Mouse (Mus musculus) heart, adult 18-20 months (tissue): ENCODE measurements around the gene Ccdc105. TPM values are rescaled to one million over a fixed set of nuclear protein-coding genes. Genes with fewer than 3 reads are reported as not detected.

Experiments used
- DNase-seq, 2 experiments: peaks; one replicate each; pipeline ENCODE4 v3.0.0; 2021 to 2022; ENCODE audit warnings: mixed read lengths in 1 of 2
- long read RNA-seq, 2 experiments: library from polyadenylated mRNA; stranded (forward); transcript quantifications; one replicate each; pipeline ENCODE4 v2.0.0; 2021
- total RNA-seq, 2 experiments: library from RNA; stranded (reverse); gene quantifications; 2 replicates each; pipeline ENCODE4 v1.2.3; 2021

Gene Ccdc105
- not detected for total RNA-seq
- long read RNA-seq, experiment 1, result 0 reads
- long read RNA-seq, experiment 2, result 0 reads

DNA sequence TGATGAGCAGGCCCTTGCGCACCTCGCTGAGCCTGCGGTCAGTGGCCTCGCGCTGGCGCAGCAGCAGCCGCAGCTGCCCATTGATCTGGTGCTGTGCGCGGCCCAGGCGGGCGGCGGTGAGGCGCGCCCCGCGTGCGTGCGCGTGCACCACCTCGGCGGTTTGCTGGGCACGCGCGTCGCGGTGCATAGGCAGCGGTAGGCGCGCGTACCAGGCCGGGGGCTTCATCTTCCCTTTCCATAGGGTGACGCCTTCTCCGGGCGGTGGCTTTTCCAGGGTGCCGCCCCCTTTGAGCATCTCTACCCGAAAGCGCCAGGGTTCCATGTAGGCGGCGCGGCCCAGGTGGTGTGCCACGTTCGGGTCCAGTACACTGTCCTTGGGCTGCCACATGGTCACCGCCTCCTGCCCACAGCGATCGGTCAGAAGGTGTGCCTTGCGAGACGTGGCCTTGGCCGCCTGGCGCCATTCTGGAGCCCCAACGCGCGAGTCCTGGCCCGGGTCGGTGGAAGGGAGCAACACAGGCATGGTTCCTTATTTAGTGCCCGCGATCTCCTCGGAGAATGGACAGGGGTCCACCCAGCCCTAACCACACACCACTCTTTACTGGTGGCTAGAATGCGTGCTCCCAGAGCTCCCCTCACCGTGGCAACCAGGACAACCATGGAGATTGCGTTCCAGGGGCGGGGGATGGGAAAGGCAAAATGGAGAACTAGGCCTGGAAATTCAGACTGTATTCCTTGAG, at the start of gene Ccdc105:
Gene Ccdc105 (minus strand): TSS at position 614 of the 740 bp plus-strand sequence.
- DNase-seq, result peak; percentile 3 to 9

DNA sequence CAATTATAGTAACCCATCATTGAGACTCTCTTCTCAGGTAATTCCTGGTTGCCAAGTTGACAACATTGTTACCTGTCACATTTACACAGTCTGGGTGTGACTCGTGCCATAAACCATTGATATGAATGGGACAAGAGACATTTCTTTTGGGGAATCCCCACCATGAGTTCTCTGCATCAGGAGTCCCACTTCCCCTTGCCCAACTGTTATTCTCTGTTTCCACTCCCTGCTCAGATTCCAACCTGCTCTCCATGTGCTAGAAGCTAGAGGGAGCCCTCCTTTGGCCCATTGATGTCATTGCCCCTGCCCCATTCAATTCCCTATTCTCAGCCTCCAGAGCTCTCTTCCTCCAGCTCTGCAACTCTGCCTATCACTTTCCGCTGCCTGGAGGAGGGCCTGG, 48.6 kb upstream of the Ccdc105 start:
- DNase-seq, result no peak

DNA sequence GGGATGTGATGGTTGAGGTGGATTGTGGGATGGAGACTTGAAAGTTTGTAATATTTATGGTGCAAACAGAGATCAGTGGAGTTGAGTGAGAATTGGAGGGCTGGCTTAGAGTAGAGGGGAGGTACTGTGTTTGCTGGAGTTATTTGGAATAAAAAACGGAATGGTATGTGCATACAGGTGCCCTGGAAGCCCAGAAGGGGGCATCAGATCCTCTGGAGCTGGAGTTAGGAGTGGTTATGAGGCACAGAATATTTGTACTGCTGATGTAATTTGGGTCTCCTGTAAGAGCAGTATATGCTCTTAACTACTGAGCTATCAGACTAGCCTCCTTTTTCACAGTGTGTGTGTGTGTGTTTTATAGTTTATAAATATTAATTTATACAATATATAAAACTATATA, 37.7 kb upstream of the Ccdc105 start:
- DNase-seq, result no peak

DNA sequence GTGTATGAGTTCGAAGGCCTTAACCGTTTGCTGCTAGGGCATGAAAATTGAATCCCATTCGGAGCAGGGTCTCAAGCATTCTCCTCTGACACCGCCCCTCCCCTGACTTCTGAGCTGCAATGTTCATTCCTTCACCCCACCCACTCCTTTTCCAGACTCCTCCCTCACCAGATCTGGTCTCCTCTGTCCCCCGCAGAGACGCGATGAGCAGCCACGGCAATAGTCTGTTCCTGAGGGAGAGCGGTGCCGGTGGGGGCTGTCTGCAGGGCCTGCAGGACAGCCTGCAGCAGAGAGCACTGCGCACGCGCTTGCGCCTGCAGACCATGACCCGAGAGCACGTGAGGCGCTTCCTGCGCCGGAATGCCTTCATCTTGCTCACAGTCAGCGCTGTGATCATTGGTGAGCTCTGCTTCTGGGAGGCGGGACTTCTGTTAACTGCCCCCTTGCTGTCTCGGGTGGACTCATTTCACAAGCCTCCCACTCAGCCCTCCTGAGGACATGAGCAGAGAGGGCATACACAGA, 34.8 kb upstream of the Ccdc105 start:
- peak; percentile 60 to 76 for DNase-seq

DNA sequence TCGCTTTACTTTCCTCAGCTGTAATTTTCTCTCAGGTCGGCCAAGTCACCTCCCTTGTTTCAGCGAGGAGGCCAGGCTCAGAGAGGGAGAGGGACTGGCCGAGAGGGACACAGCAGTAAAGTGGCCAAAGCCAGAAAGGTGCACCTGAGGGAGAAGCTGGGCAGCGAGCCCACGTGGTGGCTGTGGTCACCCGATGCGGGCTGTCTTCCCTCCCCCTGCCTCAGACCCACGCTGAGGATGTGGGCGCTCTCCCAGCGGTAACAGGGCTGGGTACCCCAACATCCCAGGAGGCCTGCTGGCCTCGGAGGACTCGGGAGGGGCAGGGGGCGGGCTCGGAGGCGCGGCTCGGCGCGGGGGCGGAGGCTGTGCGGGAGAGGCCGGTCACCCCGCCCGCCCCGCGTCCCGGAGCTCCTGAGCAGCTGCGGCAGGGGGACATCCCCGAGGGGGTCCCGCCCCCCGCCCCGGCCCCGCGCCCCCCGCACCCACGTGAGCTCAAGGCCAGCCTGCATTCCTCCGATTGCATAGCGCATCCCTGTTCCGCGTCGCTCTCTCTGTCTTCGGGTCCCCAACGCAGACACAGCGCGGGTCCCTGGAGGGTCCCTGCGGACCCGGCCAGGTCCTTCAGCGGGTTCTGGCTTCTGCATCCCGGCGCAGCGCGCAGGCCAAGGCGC, 27.3 kb upstream of the Ccdc105 start, which contains the start of gene Slc1a6:
Gene Slc1a6 (plus strand): TSS at position 516 of the 671 bp plus-strand sequence.
- peak; percentile 3 to 4 for DNase-seq

DNA sequence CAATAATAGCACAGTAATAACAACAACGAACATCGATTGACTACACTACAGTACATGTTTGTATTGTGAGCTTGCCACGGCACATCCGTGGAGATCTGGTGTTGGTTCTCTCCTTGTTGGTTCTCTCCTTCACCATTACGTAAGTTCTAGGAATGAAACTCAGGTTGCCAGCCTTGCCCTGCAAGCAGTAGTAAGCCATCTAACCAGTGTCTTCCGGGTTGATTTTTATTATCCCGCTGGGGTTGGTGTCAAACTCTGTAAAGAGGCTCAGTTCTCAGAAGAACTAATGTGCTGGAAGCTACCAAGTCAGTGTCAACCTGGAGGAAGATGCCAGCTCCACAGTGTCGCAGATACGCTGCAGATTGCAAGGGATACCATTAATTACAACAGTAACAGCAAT, 26.7 kb upstream of the Ccdc105 start:
- no peak for DNase-seq

DNA sequence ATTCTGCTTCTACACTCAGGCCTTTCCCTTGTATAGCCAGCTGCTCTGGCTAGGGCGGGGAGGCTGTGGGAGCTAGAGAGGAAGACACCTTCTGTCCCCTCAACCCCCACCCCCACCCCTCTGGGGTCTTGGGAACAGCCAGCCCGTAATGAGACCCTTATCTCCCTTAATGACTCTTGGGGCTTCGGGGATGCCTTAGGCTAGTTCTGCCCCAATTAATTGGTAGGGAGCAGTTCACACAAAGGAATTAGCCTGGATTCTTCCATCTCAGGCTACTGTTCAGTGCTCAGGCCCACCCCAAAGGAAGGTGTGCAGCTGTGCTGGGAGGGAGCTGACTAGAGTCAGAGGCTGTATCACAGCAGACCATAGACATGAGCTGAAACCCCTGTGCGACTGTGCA, 23.0 kb upstream of the Ccdc105 start:
- DNase-seq, result no peak

DNA sequence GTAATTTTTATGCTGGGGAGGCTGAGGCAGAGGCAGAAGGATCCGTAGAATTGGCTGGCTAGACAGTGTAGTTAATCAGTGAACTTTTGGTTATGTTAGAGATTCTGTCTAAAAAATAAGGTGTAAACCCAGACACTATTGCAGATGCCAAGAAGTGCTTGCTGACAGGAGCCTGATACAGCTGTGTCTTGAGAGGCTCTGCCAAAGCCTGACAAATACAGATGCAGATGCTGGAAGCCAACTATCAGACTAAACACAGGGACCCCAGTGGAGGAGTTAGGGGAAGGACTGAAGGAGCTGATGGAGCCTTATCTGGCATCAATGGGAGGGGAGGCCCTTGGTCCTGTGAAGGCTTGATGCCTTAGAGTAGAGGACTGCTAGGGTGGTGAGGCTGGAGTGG, 12.7 kb upstream of the Ccdc105 start:
- DNase-seq, result no peak

DNA sequence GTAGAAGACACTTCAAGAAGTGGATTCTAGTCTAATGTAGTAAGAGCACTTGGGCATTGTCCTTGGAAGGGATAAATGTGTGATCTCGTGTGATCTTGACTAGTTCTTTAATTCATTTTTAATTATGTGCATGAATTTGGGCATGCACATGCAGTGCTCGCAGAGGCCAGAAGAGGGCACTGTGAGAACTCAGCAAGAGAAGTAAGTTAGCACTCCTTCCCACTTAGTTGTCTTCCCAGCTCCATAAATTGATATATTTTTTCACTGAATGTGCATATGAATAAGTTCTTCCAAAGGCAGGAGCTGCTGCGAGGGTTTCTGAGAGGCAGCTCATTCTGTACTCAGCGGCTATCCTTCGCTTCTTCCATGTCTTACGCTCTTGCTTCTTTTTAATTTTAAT, 3.2 kb upstream of the Ccdc105 start:
- DNase-seq, result peak; percentile 28 to 83

DNA sequence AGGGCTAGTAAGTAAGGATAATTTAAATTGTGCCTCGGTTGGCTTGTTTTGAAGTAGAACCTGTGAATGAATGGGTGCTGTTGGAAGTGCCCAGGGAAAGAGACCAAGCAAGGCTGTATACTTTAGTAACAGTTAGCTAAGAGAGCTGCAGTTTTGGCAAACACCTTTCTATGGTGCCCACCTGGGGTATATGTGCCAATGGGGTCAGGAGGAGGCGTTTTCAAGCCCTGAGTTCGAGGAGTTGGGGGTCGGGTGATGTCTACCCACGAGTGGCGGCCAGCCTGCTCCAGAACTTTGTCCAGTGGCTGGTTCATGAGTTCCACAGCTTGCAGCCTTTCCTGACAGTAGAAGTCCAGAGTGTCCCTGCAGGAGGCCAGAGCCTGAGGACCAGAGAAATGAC, 3.9 kb downstream of the Ccdc105 start:
- DNase-seq, result no peak

DNA sequence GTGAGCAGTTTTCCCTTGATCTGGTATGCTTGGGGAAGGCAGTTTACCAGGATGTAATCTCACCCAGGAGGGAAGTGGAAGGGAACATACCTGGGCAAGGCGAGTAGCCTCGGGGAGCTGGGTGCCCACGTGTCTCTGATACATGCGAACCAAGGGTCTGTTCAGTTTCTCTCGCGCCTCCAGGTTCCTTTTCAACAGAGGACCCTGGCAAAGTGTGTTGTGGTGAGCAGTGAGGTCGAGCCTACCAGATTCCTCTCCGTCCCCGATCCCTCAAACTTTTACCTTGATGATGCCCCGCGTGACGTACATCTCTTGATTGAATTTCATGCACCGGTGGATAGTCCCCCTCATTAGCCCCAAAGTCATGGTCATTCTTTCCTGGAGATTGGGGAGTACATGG, 4.7 kb downstream of the Ccdc105 start:
- DNase-seq, result no peak

DNA sequence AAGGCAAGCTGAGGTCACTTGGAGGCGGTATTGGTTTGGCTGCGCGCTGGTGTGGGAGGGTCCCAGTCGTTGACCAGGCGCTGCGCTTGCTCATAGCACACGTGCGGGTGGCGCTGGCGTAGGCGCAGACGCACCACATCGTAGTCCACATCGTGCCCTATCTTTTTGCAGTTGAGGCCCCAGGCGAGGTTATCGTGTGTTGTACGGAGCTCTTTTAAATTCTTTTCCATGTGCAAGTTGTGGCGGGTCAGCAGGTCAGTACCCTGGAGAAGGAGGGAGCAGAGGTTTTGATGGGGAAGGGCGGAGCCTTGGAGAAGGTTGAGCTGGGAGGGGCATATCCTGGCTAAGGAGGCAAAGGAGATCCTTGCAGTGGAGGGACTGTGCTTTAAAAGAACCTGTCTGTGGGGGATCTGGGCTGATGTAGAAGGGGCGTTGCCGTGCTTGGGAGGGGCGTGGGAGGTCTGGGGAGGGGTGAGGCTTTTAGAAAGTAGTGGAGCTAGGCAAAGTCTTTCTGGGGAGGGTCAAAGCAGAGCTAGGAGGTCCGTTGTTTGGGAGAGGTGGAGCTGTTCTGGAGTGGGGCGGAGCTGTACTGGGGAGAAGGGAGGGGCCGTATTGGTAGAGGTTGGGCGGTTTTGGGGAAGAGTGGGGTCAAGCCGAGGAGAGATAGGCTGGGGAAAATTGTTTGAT, 5.7 kb downstream of the Ccdc105 start:
- peak; percentile 1 to 7 for DNase-seq

DNA sequence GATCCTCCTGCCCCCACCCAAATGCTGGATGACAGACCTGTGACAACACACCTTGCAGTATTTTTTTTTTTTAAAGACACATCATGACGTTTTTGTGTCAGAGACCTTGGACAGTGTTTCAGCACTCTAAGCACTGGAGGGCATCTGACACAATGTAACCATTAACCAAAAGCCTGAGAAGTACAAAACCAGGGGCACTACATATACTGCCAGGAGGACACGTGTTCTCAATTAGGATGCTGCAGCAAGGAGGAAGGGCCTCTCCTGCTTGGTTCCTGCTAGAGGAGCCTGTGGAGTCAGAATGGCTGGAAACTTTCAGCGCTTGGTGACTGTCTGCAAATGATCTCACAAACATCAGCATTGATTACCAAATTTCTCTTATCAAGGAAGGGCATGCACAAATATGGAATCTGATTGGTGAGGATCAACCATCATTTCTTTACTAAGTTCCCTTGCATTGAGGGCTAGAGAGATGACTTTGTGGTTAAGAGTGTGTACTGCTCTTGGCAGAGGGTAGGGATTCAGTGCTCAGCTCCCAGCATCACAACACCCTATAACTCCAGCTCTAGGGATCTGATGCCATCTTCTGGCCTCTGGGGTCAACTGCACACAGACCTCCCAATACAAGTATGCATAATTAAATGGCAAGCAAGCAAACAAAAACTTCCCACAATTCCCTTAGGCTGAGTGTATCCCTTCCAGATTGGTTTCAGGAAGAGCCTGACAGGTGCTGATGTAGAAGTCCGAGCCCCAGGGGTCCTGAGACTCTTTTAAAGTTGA, 7.2 kb downstream of the Ccdc105 start:
- DNase-seq, result no peak

DNA sequence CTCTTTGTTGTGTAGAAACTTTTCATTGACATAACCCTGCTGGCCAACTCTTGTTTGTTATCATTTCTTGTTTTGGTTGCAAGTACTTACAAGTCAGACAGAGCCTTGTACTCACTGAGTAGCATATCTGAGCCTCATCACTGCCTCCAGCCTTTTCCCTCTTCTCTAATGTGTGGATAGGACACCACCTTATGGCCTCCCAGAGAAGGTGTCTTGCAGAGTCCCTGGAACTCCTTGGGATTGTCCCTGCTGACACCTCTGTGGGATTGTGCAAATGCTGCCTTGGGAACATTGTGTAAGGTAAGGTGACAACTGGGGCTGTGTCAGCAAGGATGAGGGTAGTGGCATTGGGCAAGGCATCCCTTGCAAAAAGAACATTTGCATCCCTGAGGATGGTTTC, 9.1 kb downstream of the Ccdc105 start:
- DNase-seq, result no peak

DNA sequence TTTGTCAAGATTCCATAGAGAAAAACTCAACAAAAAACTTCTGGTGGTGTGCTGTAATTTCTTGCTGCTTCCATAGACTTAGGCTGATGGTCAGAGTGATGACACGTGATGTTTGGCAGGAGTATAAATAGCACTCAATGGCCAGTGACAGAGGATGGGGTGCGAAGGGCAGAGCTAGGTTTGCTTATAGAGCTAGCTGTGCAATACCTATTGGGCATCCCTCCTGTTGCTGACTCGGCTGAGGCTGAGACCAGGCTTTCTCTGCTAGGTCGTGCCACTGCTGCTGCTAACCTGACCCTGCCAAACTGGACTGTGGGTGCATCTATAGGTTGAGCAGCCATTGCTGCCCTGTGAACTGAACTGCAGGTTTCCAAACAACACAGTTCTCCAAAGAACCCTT, 13.0 kb downstream of the Ccdc105 start:
- no peak for DNase-seq

DNA sequence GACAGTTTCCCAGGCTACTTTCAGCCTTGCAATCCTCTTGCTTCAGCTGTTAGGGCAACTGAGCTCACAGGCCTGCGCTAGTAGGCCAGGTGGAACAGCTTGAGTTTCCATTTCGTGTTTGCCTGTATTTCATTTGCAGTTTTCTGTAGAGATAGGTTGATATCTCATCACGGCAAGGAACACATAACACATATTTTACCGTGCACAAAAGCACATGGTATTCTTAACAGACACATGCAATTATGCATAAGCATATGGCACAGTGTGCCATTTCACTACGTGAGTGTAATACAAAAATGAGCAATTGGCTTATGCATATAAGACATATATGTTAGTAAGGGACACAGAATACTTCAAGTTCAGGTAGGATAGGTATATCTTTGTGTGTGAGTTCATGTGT, 25.0 kb downstream of the Ccdc105 start:
- DNase-seq, result no peak

DNA sequence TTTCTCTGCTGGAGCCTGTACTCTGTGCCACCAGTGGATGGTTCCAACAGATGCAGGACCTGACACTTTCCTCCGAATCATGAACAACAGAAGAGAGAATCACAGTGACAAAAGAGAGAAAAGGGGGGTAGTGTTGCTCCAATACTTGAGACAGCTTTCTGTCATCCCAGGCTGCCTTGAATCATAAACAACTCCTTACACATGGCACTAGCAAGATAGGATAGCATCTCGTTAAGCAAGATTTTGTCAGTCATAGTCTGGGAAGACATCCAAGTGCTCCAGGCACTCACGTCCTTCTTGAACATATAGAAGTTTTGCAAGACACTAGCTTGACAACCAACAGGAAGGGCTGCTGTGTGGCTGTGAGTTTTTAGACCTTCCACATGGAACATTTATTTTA, 25.8 kb downstream of the Ccdc105 start:
- no peak for DNase-seq

DNA sequence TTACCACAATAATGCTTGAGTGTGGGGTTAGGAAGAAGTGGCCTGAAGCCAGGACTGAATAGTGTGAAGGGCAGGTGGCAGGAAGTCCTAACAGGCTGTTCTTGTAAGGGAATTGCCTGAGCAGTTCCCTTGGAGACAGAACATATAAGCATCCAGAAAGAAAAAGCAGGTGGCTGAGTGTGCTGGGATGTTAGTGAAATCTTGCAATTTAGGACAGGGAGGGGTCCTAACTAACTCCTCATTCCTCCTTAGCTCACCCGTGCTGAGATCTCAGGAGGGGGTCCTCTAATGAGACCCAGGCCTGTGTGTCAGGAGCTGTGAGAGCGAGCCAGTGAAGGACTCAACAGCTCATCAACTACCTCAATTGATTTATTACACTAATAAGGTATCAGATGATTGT, 29.4 kb downstream of the Ccdc105 start:
- no peak for DNase-seq

DNA sequence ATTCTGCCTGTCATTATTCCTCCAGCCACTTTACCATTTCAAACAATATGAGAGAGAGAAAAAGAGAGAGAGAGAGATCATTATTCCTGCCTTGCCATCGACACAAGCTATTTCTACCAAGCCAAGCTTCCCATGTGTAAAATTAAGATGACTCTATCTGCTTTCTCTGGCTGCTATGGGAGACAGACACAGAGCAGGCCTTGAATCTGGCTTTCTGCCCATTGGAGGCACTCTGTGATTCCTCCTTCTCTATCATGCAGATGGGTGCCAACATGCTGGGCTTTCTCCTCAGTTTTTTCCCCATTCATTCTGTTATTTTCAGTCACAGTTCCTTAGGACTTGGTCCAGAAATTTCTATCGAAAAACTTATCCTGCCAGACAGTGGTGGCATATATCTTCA, 30.2 kb downstream of the Ccdc105 start:
- DNase-seq, result no peak

DNA sequence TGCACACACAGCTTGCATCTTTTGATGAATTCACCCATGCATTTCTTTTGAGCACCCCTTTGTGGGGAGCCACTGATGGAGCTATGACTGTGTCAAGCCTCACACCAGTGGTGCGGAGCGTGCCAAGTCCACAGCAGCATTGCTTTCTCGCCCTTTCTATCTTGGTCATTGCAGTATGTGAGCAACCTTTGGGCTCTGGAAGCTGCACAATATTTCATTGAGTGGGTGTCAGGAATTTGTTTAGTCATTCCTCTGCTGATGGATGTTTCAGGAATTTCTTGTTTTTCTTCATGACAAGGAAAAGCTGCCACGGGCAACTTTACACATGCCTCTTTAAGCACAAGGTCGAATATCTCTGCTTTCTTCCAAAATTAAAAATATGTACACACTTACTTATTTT, 30.8 kb downstream of the Ccdc105 start:
- no peak for DNase-seq

DNA sequence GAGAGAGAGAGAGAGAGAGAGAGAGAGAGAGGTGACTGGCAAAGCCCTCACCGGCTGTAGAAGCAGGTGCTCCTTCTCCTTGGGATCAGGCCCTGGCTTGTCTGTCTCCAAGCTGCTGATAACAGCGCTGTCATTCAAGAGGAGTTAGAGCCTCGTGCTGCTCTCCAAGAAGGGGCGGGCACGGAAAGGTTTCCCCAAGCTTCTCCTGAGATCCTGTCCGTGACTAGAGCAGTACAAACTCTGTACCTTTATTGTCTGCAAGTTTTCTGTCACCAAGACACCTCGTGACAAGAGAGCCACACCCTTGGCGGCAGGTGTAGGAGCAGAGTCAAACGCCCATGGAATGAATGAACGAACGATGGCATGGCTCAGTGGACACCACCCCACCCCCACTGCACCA, 34.8 kb downstream of the Ccdc105 start, which contains the start of gene Casp14:
Gene Casp14 (minus strand): TSS at position 239 of the 400 bp plus-strand sequence.
- no peak for DNase-seq

DNA sequence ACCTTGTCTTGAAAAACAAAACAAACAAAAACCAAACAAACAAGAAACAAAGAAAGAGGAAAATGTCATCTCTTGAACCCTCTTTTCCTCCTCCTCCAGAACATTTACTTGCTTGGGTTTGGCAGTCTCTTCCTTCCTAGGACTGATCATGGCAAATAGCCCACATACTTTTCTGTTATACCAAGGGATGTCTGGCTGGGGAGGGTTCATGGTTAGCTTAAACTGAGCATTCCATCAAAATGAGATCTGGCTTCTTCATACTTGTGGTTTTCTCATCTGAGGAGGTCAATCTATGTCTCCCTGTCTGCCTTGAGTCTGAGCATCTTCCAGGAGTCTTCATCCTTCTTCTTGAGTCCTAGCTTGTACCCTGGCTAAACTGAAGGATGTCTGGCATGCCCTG, 36.6 kb downstream of the Ccdc105 start:
- DNase-seq, result no peak
